Mouse (Mus musculus): ENCODE measurements around the gene Mta1.

DNA sequence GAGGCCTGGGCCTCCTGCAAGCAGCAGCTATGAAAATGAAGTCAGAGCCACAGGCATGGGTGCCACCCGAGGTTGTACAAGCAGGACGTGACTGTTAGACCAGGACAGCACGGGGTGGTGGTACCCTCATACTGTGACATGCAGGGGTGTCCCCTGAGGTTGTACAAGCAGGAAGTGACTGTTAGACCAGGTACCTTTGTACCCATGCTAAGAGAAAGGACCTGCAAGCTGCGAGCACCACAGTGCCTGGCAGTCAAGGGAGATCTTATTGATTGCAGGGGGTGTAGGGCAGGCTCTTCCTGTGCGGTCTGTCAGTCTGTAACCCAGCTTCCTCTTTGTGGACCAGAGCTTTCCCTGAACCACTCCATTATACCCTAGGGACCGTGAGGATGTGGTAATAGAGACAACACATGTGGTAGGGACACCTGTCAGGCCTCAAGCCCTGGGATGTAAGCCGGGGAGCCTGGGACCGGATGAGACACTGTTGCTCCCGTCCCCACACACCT is 70.0 kb downstream of the Mta1 start:
- TF ChIP-seq POLR2A (IDR thresholded peaks at IDR 0.05; ENCODE audit: insufficient read length, low read depth) (no peak), CEBPB (IDR thresholded peaks at IDR 0.05; ENCODE audit: insufficient read depth, poor library complexity, severe bottlenecking) (no peak), E2F4 (IDR thresholded peaks at IDR 0.05; ENCODE audit: insufficient read depth) (no peak), SRF (IDR thresholded peaks at IDR 0.05; ENCODE audit: control insufficient read depth, insufficient read length, low read depth) (no peak), MYOG (IDR thresholded peaks at IDR 0.05; ENCODE audit: control insufficient read depth in 1 of 3, insufficient read depth in 1 of 3, insufficient read length in 2 of 3, low read depth in 2 of 3) (no peak), TCF12 (IDR thresholded peaks at IDR 0.05; ENCODE audit: insufficient read depth, poor library complexity, severe bottlenecking) (no peak), TCF3 (IDR thresholded peaks at IDR 0.05; ENCODE audit: insufficient read length, low read depth) (no peak), MAX (IDR thresholded peaks at IDR 0.05; ENCODE audit: low read depth) (no peak), USF1 (IDR thresholded peaks at IDR 0.05; ENCODE audit: low read depth) (no peak), MYOD1 (IDR thresholded peaks at IDR 0.05; ENCODE audit: control insufficient read depth in 1 of 3, insufficient read length in 2 of 3, low read depth in 2 of 3) (no peak)
